Mouse (Mus musculus) megakaryocyte, embryonic 14.5 days (primary cell): Measurements from ENCODE around the gene Npc2.

Source experiments
- FLI1 ChIP-seq: IDR thresholded peaks from 2 replicates; pipeline ENCODE4 v1.6.1; 2012; ENCODE audit warnings: low read length, inconsistent platforms, mixed read lengths
- GATA1 ChIP-seq: IDR thresholded peaks from 3 replicates; pipeline ENCODE4 v1.6.1; 2012; ENCODE audit warnings: mixed read lengths, low read length, inconsistent platforms, borderline replicate concordance

DNA sequence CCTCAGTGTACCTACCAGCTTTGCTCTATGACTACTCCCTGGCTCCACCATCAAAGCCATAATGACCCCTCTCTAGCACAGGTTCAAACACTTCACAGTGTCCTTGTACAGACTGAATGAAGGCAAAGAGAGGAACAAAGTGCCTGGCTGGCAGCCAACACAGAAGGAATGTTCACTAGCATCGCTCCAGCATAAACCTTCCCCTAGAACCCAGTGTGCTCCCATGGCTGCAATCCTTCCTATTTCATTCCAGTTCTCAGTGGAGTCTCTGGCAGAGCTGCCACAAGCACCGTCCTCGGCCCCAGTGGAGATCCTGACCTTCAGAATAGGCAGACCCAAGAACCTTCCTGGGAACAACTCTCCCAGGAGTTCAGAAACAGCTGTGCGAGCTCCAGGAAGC is 27.5 kb upstream of the Npc2 start:
- TF ChIP-seq GATA1 (no peak), FLI1 (no peak)
